Mouse (Mus musculus) mature B cell (primary cell): Measurements from ENCODE around the gene Car8.
"Not testable (repeated sequence)": the region's sequence is repeated elsewhere in the genome, so short reads cannot be mapped to it uniquely, and the experiment has no call there.

Experiments
- in situ Hi-C: fragments of 300-500 bp; cut with MboI; formaldehyde crosslinking; loops from 2 replicates; pipeline ENCODE4 v1.14.3; 2019

Gene Car8

DNA sequence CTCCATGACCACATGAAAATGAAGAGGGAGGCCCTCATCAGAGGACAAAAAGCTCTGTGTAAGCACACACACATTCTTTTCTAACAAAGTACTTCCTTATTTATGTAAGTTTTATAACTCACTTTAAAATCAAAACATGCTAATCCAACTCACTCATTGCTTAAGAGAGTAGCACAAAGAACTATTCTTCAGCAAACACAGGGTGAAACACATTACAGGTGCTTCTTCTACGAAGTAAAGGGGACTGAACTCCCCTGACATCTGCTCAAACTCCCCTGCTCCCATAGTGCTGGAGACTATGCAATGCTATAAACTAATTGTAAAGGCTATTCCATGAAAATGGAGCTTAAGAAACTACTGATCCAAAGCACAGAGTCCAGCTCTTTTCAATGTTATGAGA, 35.5 kb downstream of the Car8 start:
- in situ Hi-C loops, result no loop called here

DNA sequence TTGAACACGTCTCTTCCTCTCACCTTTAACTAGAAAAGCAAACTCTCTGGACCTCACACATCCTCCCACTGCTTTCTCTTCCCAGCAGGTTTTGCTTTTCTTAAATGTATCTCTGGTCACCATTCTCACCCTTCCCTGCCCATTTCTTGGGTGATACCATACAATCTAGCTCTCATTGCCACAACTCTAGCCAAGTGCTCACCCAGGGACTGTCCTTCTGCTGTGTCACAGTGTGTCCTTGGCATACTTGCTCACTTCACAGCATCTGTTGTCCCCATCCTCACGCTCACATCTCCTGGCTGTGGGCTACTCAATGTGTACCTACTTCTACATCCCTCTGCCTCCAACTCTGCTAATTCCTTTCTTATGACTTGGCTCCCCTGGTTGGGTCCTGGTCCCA, 37.2 kb downstream of the Car8 start:
- in situ Hi-C loops, result no loop called here

DNA sequence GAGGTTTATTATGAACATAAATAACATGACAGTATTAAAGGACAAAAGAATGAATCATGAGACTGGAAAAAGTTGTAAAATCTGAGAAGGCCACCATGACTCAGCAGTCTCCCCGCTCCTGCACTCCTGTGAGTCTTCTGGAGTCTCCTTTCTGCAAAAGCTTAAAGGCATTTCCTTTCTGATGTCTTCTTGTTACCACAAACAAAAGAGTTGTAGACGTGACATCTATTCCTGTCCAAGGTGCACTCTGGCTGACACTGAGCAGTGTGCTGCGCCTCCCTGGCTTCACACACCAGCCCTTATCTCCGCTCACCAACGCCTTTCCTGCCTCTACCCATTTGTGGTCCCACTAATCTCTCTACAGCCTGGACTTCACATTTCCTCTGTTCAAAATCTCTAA, 38.8 kb downstream of the Car8 start:
- in situ Hi-C loops, result no loop called here

DNA sequence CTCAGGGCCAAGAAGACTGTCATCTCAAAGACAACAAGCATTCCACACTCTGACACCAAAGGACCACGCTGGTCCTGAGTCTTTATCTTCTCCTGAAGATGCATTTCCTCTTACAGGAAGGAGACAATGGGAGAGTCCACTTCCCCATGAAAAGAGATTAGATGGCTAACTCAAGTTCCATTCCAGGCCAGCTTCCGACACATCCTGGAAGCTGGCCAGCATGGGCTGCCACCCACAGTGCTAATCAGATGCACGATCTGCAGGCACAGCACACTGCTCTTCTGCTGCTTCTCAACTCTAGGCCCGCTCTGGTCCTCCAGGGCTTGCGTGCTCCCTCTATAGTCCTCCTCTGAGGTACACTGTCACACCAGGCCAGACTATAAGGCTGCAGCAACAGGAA, 40.8 kb downstream of the Car8 start:
- in situ Hi-C loops, result no loop called here

DNA sequence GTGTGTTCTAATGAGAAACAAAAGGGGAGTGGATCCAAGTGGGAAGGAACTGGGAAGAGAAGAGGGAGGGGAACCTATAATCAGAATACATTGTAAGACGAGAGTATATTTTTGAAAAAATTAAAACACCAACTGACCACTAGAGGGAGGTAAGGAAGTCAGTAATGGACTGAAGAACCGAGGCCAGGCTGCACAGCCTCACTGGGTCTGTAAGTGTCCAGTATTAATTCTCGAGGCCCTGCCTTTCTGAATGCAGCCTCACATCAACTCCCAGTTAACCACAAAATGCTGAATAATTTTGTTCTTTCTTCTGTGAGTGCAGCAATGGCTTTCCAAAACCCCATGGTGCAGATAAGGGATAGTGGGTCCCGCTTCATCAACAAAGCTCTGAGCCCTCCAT, 48.4 kb downstream of the Car8 start:
- in situ Hi-C loops, result no loop called here

DNA sequence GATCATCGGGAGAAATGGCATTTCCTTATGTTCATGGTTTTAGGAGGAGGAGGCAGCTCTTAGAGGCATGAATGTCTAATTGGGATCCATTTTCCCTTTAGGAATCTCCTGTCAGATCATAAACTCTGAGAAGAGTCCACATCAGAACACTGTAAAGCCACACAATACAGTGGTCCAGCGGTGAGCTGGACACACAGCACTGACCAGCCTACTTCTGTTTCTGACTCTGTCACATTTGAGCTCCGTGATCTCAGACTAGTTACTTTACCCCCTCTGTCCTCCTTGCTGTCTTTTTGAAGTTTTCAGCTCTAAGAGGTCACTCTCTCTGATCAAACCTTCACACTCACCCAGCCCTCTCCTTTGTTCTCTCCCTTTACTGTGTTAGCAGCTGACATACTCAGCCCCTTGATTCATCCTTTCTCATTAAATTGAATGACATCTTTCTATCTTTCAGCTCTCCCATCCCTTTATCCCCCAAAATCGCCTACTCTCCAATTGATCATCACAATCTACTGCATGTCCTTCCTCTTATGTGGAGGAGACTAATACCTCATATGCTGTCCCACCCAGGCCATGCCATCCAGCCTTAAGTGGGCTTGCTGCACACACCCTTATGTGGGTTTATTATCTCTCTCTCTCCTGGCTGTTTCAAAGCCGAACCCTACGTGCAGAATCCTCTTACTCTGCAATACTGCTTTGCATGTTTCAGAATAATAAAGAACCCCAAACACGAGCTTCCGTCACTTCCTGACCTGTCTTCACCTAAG, 51.7 kb downstream of the Car8 start:
- in situ Hi-C loops, result no loop called here

DNA sequence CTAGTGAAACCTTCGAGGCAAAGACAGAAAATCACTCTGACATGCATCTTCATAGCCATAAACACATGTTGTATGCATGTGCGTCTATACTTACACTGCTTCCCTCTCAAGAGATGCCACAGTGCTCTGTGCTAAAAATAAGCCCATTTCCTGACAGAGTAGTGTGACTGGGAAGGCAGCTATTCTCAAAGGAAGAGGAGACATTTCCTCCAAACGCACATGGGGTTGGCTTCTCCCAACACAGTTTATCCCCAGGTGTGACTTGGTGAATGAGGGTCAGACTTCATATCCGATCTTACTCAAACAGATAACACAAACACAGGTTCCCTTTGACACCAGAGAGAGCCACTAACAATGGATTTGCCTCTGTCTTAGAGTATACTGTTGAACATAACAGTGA, 58.3 kb downstream of the Car8 start:
- in situ Hi-C loops, result no loop called here

DNA sequence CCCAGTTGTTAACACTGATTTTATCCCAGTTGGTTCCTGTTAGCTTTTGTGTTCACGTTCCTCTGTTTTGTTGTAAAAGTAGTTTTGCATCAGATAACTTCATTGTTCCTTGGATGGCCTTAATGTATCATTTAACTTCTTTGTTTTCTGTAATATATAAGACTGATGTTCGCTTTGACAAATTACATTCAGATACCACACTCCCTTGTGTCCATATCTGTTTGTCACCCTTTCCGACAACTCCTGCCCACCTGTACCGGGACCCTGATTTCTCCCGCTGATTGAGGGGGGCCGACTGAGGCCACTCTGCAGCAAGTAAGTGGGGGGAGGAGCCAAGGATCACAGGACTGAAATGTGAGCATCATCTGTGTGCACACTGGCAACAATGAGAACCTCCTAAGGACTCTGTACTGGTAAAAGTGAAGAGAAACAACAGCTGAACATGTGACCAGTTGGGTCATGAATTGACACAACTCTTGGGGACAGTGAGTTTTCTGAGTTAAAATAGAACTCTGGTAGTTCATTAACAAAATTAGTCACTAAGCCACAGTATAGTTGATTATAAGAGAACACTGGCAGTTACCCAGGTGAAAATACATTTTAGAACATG, 84.1 kb downstream of the Car8 start:
- in situ Hi-C loops, result no loop called here

DNA sequence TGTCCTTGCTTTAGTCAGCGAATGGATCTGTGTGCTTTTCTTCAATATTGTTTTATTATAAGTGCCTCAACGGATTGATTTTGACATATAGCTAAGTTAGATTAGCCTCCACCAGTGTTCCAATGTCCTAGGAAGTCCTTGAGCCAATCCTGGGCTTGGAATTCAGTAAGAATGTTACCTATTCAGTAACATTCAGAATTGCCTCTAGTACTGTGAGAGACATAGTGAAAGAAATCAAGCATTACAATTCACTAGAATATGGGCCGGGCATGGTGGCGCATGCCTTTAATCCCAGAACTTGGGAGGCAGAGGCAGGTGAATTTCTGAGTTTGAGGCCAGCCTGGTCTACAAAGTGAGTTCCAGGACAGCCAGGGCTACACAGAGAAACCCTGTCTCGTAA, 84.9 kb downstream of the Car8 start:
- in situ Hi-C loops, result not testable (repeated sequence)

DNA sequence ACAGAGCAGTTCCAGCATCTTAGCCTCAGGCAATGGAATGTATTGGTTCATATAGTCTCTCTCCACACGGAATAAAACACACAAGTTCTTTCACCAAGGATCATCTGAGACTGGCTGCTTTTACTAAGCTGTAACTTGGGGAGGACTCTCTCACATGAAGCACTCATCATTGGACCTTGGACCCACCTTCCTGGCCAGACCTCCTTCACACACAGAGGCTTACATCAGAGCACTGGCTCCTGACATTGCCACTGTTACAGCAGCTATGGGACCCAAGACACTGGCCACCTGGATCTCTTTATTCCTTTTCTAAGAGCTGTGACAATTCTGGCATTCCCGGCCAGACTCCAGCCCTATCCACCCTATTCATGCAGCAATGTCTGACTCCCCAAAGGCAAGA, 101.4 kb downstream of the Car8 start:
- in situ Hi-C loops, result no loop called here

DNA sequence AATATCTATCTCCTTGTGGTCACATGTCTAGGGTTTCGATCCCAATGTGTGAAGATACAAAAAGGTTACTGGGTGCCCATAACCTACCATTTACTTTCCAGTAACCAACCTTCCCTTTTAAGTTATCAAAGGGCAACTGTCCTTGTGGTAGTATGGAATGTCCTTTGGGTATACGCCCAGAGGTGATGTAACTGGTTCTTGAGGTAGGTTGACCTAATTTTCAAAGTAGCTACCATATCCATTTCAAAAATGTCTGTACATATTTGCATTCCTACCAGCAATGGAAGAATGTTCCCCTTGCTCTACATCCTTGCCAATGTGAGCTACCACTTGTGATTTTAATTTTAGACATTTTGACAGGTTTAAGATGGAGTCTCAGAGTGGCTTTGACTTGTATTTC, 106.8 kb downstream of the Car8 start:
- in situ Hi-C loops, result no loop called here

DNA sequence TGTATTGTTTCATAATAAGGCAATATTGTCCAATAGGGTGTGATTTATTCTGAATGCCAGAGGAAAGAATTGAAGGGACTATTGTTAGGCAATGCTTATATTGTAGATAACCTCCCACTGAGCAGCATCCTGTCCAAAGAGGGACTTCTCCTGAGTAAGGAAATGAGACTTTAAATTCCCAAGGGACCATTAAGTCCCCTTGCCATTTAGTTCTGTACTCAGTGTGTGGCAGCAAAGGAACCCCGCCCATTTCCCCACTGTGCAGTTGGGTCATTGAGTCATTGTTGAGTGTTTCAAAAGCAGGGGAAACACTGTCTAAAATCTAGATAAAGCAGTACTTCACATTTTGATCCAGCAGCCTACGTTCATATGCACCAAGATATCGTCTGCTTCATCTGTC, 125.3 kb downstream of the Car8 start:
- in situ Hi-C loops, result no loop called here

DNA sequence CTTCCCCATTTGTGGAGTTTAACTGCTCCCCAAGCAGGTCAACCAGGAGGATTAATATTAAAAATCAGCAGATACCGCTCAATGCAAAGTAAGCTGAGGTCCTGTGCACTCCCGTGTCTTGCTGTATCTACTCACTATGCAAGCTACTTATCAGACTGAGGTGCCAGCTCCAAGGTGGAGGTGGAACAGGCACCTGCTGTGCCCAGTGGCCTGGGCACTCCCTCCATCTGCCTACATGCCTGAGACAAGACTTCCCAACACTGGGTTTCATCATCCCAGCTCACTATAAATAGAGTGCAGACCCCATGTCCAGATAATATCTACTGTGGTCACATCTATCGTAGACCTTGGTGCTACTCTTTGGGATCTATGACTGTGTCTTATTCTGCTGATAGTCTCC, 127.0 kb downstream of the Car8 start:
- in situ Hi-C loops, result no loop called here

DNA sequence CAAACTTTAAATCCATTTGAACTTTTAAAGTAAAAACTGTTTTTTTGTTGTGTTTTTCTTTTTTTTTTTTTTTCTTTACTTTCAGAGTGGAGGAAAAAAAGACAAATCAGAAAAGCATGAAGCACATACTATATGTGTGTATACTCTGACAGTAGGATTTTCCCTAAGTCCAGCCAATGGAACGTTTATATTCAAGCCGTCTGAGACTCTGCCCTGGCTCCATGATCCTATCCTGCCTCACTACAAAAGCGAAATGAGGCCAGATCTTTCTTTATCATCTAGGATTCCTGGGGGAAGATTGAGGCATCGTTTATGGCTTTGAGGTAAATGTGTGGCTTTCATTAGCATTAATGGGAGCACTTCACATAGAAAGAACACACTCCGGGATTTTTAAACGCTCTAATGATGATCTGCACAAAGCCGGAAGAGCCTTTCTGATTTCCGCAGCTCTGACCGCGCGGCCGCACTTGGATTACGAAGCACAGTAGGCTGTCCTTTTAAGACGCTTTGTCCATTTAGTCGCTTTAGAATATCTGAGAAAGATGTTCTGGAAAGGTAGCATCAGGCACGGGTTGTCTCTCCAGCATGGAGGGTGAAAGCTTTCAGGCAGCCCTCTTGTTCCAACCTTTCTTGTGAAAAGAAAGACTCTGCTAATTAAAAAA, 128.8 kb downstream of the Car8 start:
- in situ Hi-C loops, result no loop called here

DNA sequence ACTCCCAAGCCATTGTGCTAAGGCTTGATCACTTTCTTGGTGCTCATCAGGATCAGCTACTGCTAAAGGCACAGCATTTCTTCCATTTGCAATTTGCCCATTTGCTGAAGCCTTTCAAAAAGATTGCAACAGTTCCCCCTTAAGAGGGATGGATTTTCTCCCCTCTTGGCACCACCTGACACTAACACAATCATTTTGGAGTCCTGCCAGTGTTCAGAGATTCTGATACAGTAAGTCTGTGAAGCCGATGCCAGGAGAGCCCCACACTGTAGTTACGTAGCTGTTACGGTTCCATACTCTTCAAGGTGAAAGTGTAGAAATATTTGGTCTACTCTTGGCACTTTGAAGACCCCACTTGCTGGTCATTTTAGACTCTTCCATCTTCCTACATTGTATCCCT, 137.4 kb downstream of the Car8 start:
- in situ Hi-C loops, result no loop called here

DNA sequence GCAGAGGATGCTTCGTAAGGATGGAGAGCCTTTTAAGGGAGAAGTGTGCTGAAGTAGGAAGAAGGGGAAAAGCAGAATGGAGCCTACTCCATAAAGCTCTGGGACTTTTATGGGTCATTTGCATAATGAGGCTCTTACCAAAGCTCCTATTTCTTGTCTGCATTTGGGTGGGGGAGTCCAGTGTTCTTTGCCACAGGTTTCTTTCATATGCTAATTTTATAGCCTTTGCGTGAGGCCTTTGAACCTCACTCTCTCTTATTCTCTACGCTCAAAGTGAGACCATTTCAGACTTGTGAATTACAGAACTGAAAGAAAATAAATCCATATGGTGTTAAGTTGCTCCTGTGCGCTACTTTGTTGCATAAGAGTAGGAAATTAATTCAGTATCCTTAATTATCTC, 140.8 kb downstream of the Car8 start:
- in situ Hi-C loops, result no loop called here

DNA sequence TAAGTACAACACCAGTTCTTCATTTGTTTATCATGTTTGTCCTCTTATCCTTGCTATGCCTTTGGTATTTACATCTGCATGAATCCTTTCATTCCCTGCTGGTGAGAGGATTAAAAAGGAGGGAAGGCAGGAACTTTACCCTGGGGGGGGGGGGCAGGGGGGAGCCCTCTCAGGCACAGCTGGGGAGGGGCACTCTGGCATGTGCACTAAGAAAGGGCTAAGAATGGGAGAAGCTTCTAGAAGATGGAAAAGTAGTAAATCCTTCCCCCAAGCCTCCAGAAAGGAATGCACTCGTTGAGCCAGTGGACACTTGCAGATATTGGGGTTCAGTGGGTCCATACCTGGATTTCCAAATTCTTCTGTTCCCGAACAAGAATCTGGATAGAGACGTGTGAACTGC, 141.2 kb downstream of the Car8 start:
- in situ Hi-C loops, result no loop called here

DNA sequence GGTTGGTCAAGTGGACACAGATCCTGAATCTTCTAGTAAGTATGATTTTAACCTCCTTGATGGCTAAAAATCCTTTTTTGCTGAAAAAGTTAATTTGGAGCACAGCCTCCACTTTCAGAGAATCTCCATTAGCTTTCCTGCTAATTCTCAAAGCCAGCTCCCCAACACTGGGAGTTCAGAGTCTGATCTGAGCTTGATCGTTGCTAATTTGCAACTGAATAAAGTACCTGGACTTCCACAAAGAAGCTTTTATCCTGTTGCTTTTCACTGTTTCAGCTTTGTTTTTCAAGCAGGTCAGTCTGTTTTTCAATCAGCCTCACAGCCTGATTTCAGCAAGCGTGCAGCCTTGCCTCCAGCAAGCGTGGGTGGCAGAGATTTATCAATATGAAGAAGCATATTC, 145.3 kb downstream of the Car8 start:
- in situ Hi-C loops, result not testable (repeated sequence)
